Mouse (Mus musculus): Measurements from ENCODE around the gene Lrrfip1.

GRCm38 (mm10) chr1:91003522-91004253 is 5.2 kb downstream of the Lrrfip1 start:
- TF ChIP-seq CTCF (IDR thresholded peaks at IDR 0.05; ENCODE audit: borderline replicate concordance, insufficient read depth, low read depth, low read length) = no peak
- TF ChIP-seq POLR2A (IDR thresholded peaks at IDR 0.05; ENCODE audit: borderline replicate concordance, insufficient read depth, low read length) = no peak
